Mouse (Mus musculus) hindbrain, embryonic 14.5 days (tissue): ENCODE measurements at regions not wholly inside any gene's neighbourhood (a gene's known extent, or its start where the extent isn't known, plus 50 kb on each side); places are given as distances from the start of the nearest gene placed in this dataset.
A peak's percentile ranks its signal among the peaks of the same experiment; 100 is the strongest.

Source experiments
- ATAC-seq: fragments of 200-750 bp; cut with Nextera tagmentation; 2 replicates; pipeline ENCODE4 v1.8.0; 2017; ENCODE audit warnings: moderate number of reproducible peaks, mild to moderate bottlenecking, moderate TSS enrichment, moderate library complexity; ENCODE audit not compliant: low FRiP score
- DNase-seq: peaks from one replicate; pipeline ENCODE4 v3.0.0-alpha.2; 2015; ENCODE audit warnings: low spot score
- H3K27ac ChIP-seq: fragments of 300-500 bp; sonication (generic); 2 replicates; pipeline ENCODE4 v1.5.1; 2014; ENCODE audit warnings: mild to moderate bottlenecking, moderate library complexity
- H3K27me3 ChIP-seq: fragments of 300-500 bp; sonication (generic); 2 replicates; pipeline ENCODE4 v1.6.1; 2014; ENCODE audit warnings: mild to moderate bottlenecking, low read length, mixed read lengths; ENCODE audit not compliant: control insufficient read depth, insufficient read depth
- H3K36me3 ChIP-seq: fragments of 300-500 bp; sonication (generic); replicated peaks from 2 replicates; pipeline ENCODE4 v1.6.1; 2014; ENCODE audit not compliant: control insufficient read depth, insufficient read depth
- H3K4me1 ChIP-seq: fragments of 300-500 bp; sonication (generic); replicated peaks from 2 replicates; pipeline ENCODE4 v1.6.1; 2014; ENCODE audit warnings: antibody characterized with exemption, low read length, mixed read lengths; ENCODE audit not compliant: control insufficient read depth, insufficient read depth
- H3K4me2 ChIP-seq: fragments of 300-500 bp; sonication (generic); replicated peaks from 2 replicates; pipeline ENCODE4 v1.6.1; 2014; ENCODE audit warnings: mild to moderate bottlenecking, moderate library complexity
- H3K4me3 ChIP-seq: fragments of 300-500 bp; sonication (generic); replicated peaks from 2 replicates; pipeline ENCODE4 v1.5.1; 2014; ENCODE audit warnings: mild to moderate bottlenecking, low read length
- H3K9ac ChIP-seq: fragments of 300-500 bp; sonication (generic); 2 replicates; pipeline ENCODE4 v1.6.1; 2014
- H3K9me3 ChIP-seq: fragments of 300-500 bp; sonication (generic); 2 replicates; pipeline ENCODE4 v1.6.1; 2016; ENCODE audit warnings: low read length; ENCODE audit not compliant: control insufficient read depth
- WGBS: fragments of 180-500 bp; shearing (Covaris S2); extraction: QIAGEN DNeasy Blood & Tissue Kit; methylation state at CpG from one replicate; pipeline ENCODE4 v1.1.7; 2014; 5-methylcytosine and 5-hydroxymethylcytosine counted together

DNA sequence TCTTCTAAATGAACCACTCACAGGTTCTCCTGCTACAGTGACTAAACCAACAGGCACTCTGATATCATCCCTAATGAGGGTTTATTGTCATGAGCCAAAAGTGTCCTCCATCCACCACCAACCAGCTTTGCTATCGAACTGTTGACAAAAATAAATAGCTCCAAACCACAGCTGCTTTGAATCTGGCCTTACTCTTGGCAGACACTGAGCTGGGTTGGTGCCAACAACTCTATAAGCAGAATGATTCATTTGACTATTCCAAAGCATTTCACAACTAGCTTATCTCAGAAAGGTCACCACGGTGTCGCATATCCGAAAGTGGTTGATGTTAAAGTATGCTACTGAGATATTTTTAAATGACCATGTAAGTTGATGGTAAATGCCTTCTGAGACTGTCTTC lies 148.5 kb upstream of the Gria1 start:
- H3K27me3 ChIP-seq = no peaks in the 10 kb centered on the region
- no peak overlapping the region for H3K9ac ChIP-seq
- H3K27ac ChIP-seq = no peak overlapping the region
- no peak overlapping the region for H3K4me2 ChIP-seq
- no peak for ATAC-seq
- no peaks in the 10 kb centered on the region for H3K4me1 ChIP-seq
- WGBS = 68% methylated on average over 4 of the region's 4 CpGs
- H3K36me3 ChIP-seq = no peaks in the 10 kb centered on the region
- no peak overlapping the region for H3K4me3 ChIP-seq
- no peaks in the 10 kb centered on the region for H3K9me3 ChIP-seq
- peak; percentile 50 for DNase-seq

GRCm38 (mm10) chr11:56871640-56872039 lies 139.5 kb upstream of the Gria1 start:
- Histone ChIP-seq H3K9me3 (no peaks in the 10 kb centered on the region), H3K27ac (peak overlapping the region; percentile 14; the same call in 1 of the 2 replicates), H3K36me3 (no peaks in the 10 kb centered on the region), H3K9ac (no peak overlapping the region), H3K27me3 (no peaks in the 10 kb centered on the region), H3K4me2 (no peak overlapping the region), H3K4me1 (0 out of 2 replicates have a peak, but pooled peaks cover 4% of the 10 kb centered on the region), H3K4me3 (no peak overlapping the region)
- WGBS = 47% methylated on average over 3 of the region's 3 CpGs
- ATAC-seq (no peak), DNase-seq (peak; percentile 30)

- DNase-seq (no peak), ATAC-seq (no peak)
- peaks cover 9% of the 10 kb centered on the region for H3K4me1 ChIP-seq
- H3K4me2 ChIP-seq = no peak overlapping the region
- no peak overlapping the region for H3K4me3 ChIP-seq
- H3K27me3 ChIP-seq = no peaks in the 10 kb centered on the region
- H3K9ac ChIP-seq = no peak overlapping the region
- WGBS = 23% methylated on average over 4 of the region's 4 CpGs
- H3K9me3 ChIP-seq = no peaks in the 10 kb centered on the region
- no peaks in the 10 kb centered on the region for H3K36me3 ChIP-seq
- H3K27ac ChIP-seq = no peak overlapping the region
These were observed 112.6 kb upstream of the Gria1 start for GRCm38 (mm10) chr11:56898548-56898951.

DNA sequence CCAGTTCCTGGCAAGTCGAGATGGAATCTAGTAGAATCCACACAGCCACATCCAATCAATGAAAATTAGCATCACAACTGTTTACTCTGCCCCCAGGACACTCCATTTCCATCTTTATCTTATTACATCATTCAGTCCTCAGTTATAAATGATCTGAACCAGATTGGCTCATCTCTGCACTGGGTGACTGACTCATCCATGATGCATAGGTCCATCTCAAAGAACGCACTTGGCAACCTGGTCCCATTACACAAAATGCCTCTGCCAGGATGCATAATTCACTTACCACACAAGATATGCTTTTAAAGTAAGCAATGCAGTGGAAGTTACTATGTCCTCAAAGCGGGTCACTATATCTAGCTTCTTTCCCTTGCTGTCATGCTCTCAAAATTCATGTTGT lies 110.0 kb upstream of the Gria1 start:
- no peak for DNase-seq
- no peaks in the 10 kb centered on the region for H3K27me3 ChIP-seq
- peaks cover 5% of the 10 kb centered on the region for H3K4me1 ChIP-seq
- H3K27ac ChIP-seq = no peak overlapping the region
- no peak overlapping the region for H3K4me3 ChIP-seq
- no peaks in the 10 kb centered on the region for H3K9me3 ChIP-seq
- ATAC-seq = no peak
- no peak overlapping the region for H3K9ac ChIP-seq
- WGBS = 74% methylated on average over 3 of the region's 3 CpGs
- no peaks in the 10 kb centered on the region for H3K36me3 ChIP-seq
- no peak overlapping the region for H3K4me2 ChIP-seq

DNA sequence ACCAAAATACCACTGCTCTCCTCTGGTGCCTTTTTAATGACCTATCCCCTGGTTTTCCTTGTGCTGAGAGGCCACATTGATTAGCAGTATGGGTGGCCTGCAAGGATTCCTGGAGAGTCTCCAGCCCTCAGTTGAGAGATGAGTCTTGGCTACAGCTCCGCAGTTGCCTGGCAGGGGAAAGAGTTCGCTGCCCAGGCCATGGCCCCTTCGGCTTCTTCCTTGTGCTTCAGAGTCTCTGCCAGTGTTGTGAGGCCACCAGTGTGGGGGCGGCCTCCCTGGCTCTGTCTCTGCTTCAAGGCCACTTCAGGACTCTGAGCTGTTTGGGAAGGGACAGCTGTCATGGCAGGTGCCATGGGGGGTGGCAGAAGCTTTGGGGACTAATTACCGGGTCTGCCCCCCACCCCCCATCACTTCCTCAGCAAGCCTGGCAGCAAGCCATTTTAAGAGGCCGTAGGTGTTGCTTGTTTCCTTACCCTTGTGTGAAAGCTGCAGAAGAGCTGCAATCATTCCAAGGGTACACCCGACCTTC lies 85.8 kb upstream of the Gria1 start:
- H3K27ac ChIP-seq = no peak overlapping the region
- H3K36me3 ChIP-seq = no peaks in the 10 kb centered on the region
- H3K9ac ChIP-seq = no peak overlapping the region
- no peaks in the 10 kb centered on the region for H3K4me1 ChIP-seq
- H3K4me2 ChIP-seq = no peak overlapping the region
- no peaks in the 10 kb centered on the region for H3K9me3 ChIP-seq
- H3K4me3 ChIP-seq = no peak overlapping the region
- 81% methylated on average over 7 of the region's 7 CpGs for WGBS
- ATAC-seq (no peak), DNase-seq (no peak)
- no peaks in the 10 kb centered on the region for H3K27me3 ChIP-seq

DNA sequence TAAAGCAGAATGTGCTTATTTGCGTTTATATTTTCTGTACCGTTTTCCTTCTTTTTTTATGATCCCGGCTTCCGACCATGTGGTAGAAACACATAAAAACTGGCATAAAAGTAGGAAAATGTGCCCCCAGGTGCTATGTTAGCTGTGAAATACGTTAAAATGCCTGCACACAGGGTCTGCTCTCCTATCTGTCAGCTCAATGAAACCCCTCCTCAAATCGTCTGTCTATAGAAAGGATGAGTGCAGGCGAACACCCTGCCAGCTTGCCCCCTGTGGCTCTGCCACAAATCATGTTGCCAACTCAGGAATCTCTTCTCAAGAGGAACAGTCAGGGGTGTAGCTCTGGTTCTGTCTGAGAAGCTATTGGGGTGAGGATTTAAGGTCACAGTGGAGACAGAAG lies 78.4 kb upstream of the Gria1 start:
- ATAC-seq (no peak), DNase-seq (no peak)
- no peak overlapping the region for H3K4me2 ChIP-seq
- no peak overlapping the region for H3K9ac ChIP-seq
- H3K9me3 ChIP-seq = no peaks in the 10 kb centered on the region
- no peaks in the 10 kb centered on the region for H3K36me3 ChIP-seq
- no peak overlapping the region for H3K4me3 ChIP-seq
- WGBS = 58% methylated on average over 7 of the region's 7 CpGs
- H3K27ac ChIP-seq = no peak overlapping the region
- H3K4me1 ChIP-seq = no peaks in the 10 kb centered on the region
- H3K27me3 ChIP-seq = no peaks in the 10 kb centered on the region

DNA sequence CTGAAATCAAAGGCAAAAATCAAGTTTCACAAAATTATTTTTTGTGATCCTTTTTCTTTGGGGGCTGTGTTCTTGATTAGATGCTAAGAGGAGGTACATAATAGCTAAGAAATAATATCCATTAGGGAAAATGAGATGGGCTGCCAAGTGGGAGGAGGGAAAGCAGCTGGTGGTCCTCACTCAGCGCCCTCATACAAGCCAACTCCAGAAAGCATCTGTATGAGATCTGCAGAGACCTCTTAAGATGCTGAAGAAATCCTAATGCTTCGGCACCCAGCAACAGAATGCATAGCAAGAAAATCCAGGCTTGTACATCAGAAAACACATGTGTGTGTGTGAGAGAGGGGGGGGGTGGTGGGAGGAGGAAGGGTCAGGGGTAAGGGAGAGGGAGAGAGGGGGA lies 58.8 kb upstream of the Gria1 start:
- Histone ChIP-seq H3K27me3 (no peaks in the 10 kb centered on the region), H3K9ac (no peak overlapping the region), H3K27ac (no peak overlapping the region), H3K4me1 (no peaks in the 10 kb centered on the region), H3K4me2 (no peak overlapping the region), H3K4me3 (no peak overlapping the region), H3K9me3 (no peaks in the 10 kb centered on the region), H3K36me3 (no peaks in the 10 kb centered on the region)
- DNase-seq = no peak
- no peak for ATAC-seq
- WGBS = 89% methylated on average over 2 of the region's 2 CpGs

- no peaks in the 10 kb centered on the region for H3K36me3 ChIP-seq
- no peaks in the 10 kb centered on the region for H3K27me3 ChIP-seq
- no peak overlapping the region for H3K4me2 ChIP-seq
- no peak for ATAC-seq
- no peak overlapping the region for H3K9ac ChIP-seq
- H3K4me3 ChIP-seq = no peak overlapping the region
- 88% methylated on average over 2 of the region's 2 CpGs for WGBS
- H3K9me3 ChIP-seq = no peaks in the 10 kb centered on the region
- no peaks in the 10 kb centered on the region for H3K4me1 ChIP-seq
- H3K27ac ChIP-seq = no peak overlapping the region
- no peak for DNase-seq
These were observed 53.4 kb upstream of the Gria1 start for GRCm38 (mm10) chr11:56957824-56958223.
